Mouse (Mus musculus) stomach, postnatal 0 days (tissue): ENCODE data around the gene Lkaaear1.

ENCODE experiments used
- CTCF ChIP-seq: IDR thresholded peaks from 2 replicates; pipeline ENCODE4 v1.5.1; 2016; ENCODE audit warnings: antibody characterized with exemption, low read depth, mild to moderate bottlenecking, moderate library complexity
- EP300 ChIP-seq: optimal IDR thresholded peaks from 2 replicates; pipeline ENCODE3; 2016; ENCODE audit warnings: antibody characterized with exemption

GRCm38 (mm10) chr2:181674934-181675333, 23.3 kb downstream of the Lkaaear1 start:
- TF ChIP-seq CTCF (no peak), EP300 (no peak)
